Mouse (Mus musculus) lung, adult 2 months (tissue): ENCODE results near the gene Cib4. TPM values are rescaled to one million over a fixed set of nuclear protein-coding genes. Genes with fewer than 3 reads are reported as not detected.
A peak's percentile ranks its signal among the peaks of the same experiment; 100 is the strongest.

Experiments
- DNase-seq: peaks from one replicate; pipeline ENCODE4 v3.0.0; 2022
- H3K4me1 ChIP-seq: fragments of 200-500 bp; 2 replicates; pipeline ENCODE4 v1.6.1; 2011; ENCODE audit warnings: low read length; ENCODE audit not compliant: control insufficient read depth, insufficient read depth
- H3K4me3 ChIP-seq: fragments of 200-500 bp; replicated peaks from 2 replicates; pipeline ENCODE3; 2011; ENCODE audit warnings: low read depth, mild to moderate bottlenecking, control low read depth, low read length; ENCODE audit errors: extremely low read depth
- CTCF ChIP-seq: fragments of 200-500 bp; IDR thresholded peaks from 2 replicates; pipeline ENCODE4 v1.5.1; 2011; ENCODE audit warnings: mild to moderate bottlenecking, low read length, control low read depth; ENCODE audit not compliant: insufficient read depth
- POLR2A ChIP-seq: fragments of 200-500 bp; IDR thresholded peaks from 2 replicates; pipeline ENCODE4 v1.6.1; 2011; ENCODE audit warnings: low read depth, mild to moderate bottlenecking, control low read depth, low read length, borderline replicate concordance; ENCODE audit errors: extremely low read depth
- WGBS: fragments of 180-500 bp; shearing (Covaris S2); methylation state at CpG from one replicate; pipeline ENCODE4 v1.1.7; 2018; 5-methylcytosine and 5-hydroxymethylcytosine counted together
- polyA plus RNA-seq: library from polyadenylated mRNA; depleted of rRNA; stranded (reverse); fragments of >200 nt; gene quantifications from 2 replicates; pipeline ENCODE4 v1.2.3, GENCODE M21; 2012

The Cib4 gene
- polyA plus RNA-seq, 1 experiment: 0.62 TPM

GRCm38 (mm10) chr5:30522406-30522805 lies 23.2 kb downstream of the Cib4 start:
- Histone ChIP-seq H3K4me3 (no peak overlapping the region), H3K4me1 (no peaks in the 10 kb centered on the region)
- WGBS: 85% methylated on average over 8 of the region's 8 CpGs
- TF ChIP-seq POLR2A (no peak), CTCF (no peak)
- no peak for DNase-seq

- 59% methylated on average over 10 of the region's 10 CpGs for WGBS
- Histone ChIP-seq H3K4me3 (no peak overlapping the region), H3K4me1 (no peaks in the 10 kb centered on the region)
- DNase-seq: no peak
- no peak for TF ChIP-seq POLR2A
- TF ChIP-seq CTCF: no peak
Observed at GRCm38 (mm10) chr5:30520214-30520732, 25.4 kb downstream of the Cib4 start.

GRCm38 (mm10) chr5:30519494-30519893 lies 26.1 kb downstream of the Cib4 start:
- Histone ChIP-seq H3K4me1 (no peaks in the 10 kb centered on the region), H3K4me3 (no peak overlapping the region)
- WGBS: 52% methylated on average over 7 of the region's 7 CpGs
- DNase-seq: no peak
- TF ChIP-seq CTCF: no peak
- no peak for TF ChIP-seq POLR2A

GRCm38 (mm10) chr5:30518547-30518946 lies 27.1 kb downstream of the Cib4 start:
- Histone ChIP-seq H3K4me3 (no peak overlapping the region), H3K4me1 (no peaks in the 10 kb centered on the region)
- DNase-seq: no peak
- TF ChIP-seq CTCF (no peak), POLR2A (no peak)
- WGBS: 69% methylated on average over 6 of the region's 6 CpGs

- Histone ChIP-seq H3K4me3 (no peak overlapping the region), H3K4me1 (no peaks in the 10 kb centered on the region)
- TF ChIP-seq CTCF (no peak), POLR2A (no peak)
- DNase-seq: no peak
- WGBS: 52% methylated on average over 5 of the region's 5 CpGs
Observed at GRCm38 (mm10) chr5:30518108-30518507, 27.5 kb downstream of the Cib4 start.

- TF ChIP-seq CTCF (peak; percentile 83), POLR2A (no peak)
- peak; percentile 65 for DNase-seq
- no peak overlapping the region for H3K4me3 ChIP-seq
- WGBS: 53% methylated on average over 7 of the region's 7 CpGs
- no peaks in the 10 kb centered on the region for H3K4me1 ChIP-seq
Observed at GRCm38 (mm10) chr5:30516376-30516775, 29.3 kb downstream of the Cib4 start.

- TF ChIP-seq CTCF: no peak
- H3K4me1 ChIP-seq: no peaks in the 10 kb centered on the region; the same call in 1 of the 2 replicates
- WGBS: 80% methylated on average over 8 of the region's 8 CpGs
- no peak overlapping the region for H3K4me3 ChIP-seq
- DNase-seq: no peak
Observed at GRCm38 (mm10) chr5:30513111-30513510, 32.5 kb downstream of the Cib4 start.

GRCm38 (mm10) chr5:30497299-30497698 lies 48.3 kb downstream of the Cib4 start:
- no peak for DNase-seq
- WGBS: 54% methylated on average over 7 of the region's 7 CpGs
- TF ChIP-seq CTCF (no peak), POLR2A (no peak)

GRCm38 (mm10) chr5:30496821-30497220 lies 48.8 kb downstream of the Cib4 start:
- 68% methylated on average over 8 of the region's 8 CpGs for WGBS
- TF ChIP-seq POLR2A: no peak
- no peak overlapping the region for H3K4me3 ChIP-seq
- H3K4me1 ChIP-seq: no peaks in the 10 kb centered on the region
- DNase-seq: no peak

More at GRCm38 (mm10) chr5:30497299-30497698, 48.3 kb downstream of the Cib4 start:
- Histone ChIP-seq H3K4me3 (no peak overlapping the region), H3K4me1 (no peaks in the 10 kb centered on the region)

GRCm38 (mm10) chr5:30495288-30495687 lies 50.3 kb downstream of the Cib4 start:
- Histone ChIP-seq H3K4me1 (no peaks in the 10 kb centered on the region), H3K4me3 (no peak overlapping the region)
- WGBS: 81% methylated on average over 2 of the region's 2 CpGs
- TF ChIP-seq POLR2A (no peak), CTCF (no peak)
- no peak for DNase-seq
